Mouse (Mus musculus) embryonic fibroblast, embryonic 13.5 days (primary cell): ENCODE results near the gene Selenom.

ENCODE experiments used
- CTCF ChIP-seq: IDR thresholded peaks from 2 replicates; pipeline ENCODE4 v1.5.1; 2011; ENCODE audit warnings: mild to moderate bottlenecking, control low read depth, low read length, moderate library complexity, borderline replicate concordance; ENCODE audit not compliant: insufficient read depth
- POLR2A ChIP-seq: IDR thresholded peaks from 2 replicates; pipeline ENCODE4 v1.6.1; 2011; ENCODE audit warnings: low read depth, mild to moderate bottlenecking, control low read depth, low read length, moderate library complexity

DNA sequence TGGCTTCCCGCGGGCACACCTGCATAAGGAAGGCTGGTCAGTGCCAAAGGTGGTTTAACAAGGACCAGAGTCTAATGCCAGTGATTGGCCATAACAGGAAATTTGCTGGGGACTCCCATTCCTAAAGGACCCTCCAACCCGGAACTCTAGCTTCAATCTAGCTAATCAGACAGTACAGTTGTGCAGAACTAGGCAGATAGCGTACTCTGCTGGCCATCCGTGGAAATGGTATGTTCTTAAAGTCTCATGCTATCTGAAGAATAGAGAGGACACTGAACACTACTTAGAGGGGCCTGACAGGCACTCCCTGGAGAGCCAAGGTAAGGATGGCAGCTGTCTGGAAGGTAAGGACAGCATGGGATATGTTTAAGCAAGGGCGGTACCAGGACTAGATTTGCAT, 17.1 kb downstream of the Selenom start:
- TF ChIP-seq CTCF (no peak), POLR2A (no peak)
